Mouse (Mus musculus) right cerebral cortex, postnatal 10 days (tissue): ENCODE results near the gene Rpl18a.

Source experiments
- DNase-seq, 2 experiments: peaks; one replicate each; pipeline ENCODE4 v3.0.0; 2021; ENCODE audit warnings: low spot score in 2 of 2

The Rpl18a gene

GRCm38 (mm10) chr8:70897021-70897680 is at the start of gene Rpl18a:
TSS of gene Rpl18a (minus strand) at chr8:70897412.
- peak; percentile 97 to 99 for DNase-seq

DNA sequence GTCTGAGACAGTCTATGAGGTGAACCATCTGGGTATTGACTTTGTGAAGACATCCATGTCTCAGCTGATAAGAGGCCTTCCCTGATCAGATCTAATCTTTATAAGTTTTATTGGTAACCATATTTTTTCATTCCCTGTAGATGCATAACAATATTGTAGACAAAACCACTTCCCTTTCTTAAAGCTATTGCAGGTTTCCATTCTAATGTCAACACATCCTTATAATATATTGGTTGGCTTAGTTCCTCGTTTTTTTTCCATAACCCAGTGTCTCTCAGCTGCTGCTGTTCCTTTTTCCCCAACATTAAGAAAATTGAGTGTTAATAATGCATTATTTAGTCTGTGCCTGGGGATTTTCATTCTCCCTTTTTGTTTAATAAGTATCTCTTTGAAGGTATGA is 46.0 kb upstream of the Rpl18a start:
- DNase-seq = no peak

GRCm38 (mm10) chr8:70941478-70941877 is 44.3 kb upstream of the Rpl18a start:
- no peak for DNase-seq

- DNase-seq = no peak
These were observed 40.0 kb upstream of the Rpl18a start for GRCm38 (mm10) chr8:70937200-70937599.

DNA sequence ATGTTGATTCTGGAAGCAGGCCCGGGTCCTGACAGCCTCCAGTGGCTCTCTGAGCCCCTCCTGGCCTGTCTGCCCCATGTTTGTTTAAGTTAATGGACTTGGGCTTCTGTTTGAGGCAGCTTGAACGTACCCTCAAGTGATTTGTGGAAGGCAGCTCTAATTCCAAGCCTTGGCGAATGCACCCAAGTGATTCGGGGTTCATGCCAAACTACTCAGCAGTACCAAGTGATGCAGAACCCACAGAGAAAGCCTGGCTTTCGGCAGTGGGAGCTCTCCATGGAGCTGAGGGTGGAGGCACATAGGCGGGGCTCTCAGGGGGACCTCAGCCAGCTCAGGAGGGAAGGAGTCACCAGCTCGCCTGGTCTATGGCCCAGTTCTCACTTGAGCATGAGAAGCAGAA is 37.6 kb upstream of the Rpl18a start:
- DNase-seq = peak in 1 of 2 experiments; percentile 40

GRCm38 (mm10) chr8:70933036-70933435 is 35.8 kb upstream of the Rpl18a start:
- DNase-seq = no peak

- peak in 1 of 2 experiments; percentile 21 for DNase-seq
These were observed 34.5 kb upstream of the Rpl18a start for GRCm38 (mm10) chr8:70931731-70932130.

- no peak for DNase-seq
These were observed 31.6 kb upstream of the Rpl18a start for GRCm38 (mm10) chr8:70928778-70929322.

- peak in 1 of 2 experiments; percentile 19 for DNase-seq
These were observed 30.9 kb upstream of the Rpl18a start for GRCm38 (mm10) chr8:70928096-70928495.

GRCm38 (mm10) chr8:70926396-70926795 is 29.2 kb upstream of the Rpl18a start:
- DNase-seq = peak in 1 of 2 experiments; percentile 19

- DNase-seq = no peak
These were observed 28.5 kb upstream of the Rpl18a start for GRCm38 (mm10) chr8:70925754-70926153.

- DNase-seq = peak; percentile 11 to 16
These were observed 26.9 kb upstream of the Rpl18a start for GRCm38 (mm10) chr8:70924151-70924550.

DNA sequence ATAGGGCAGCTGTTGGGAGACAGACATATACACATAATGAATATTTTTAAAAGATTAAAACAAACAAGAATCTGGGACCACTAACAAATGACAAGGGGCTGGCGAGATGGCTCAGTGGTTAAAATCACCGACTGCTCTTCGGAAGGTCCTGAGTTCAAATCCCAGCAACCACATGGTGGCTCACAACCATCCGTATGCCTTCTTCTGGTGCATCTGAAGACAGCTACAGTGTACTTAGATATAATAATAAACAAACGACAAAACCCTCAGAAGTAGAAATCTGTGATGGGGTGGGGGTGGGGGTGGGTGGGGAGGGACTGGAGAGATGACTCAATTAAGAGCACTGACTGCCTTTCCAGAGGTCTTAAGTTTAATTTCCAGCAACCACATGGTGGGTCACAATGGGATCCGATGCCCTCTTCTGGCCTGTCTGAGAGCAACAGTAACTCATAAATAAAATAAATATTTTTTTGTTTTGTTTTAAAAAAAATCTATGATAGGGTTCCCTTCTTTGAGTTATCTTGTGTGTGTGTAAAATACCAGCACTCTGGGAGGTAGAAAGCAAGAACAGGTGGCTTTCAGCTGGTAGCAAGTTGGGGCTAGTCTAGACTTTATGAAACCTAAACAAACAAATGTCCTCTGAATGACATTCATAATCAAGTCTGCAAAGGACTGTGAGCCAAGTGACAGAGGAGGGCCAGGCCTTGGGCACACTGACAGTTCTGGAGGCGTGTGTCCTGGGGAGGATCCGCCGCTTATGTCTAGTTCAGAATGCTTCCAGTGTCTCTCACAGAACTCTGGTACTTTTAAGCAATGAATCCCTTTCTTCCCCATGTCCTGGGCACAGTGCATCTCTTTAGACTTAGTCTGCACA is 23.1 kb upstream of the Rpl18a start:
- peak in 1 of 2 experiments; percentile 18 for DNase-seq

- DNase-seq = no peak
These were observed 17.5 kb upstream of the Rpl18a start for GRCm38 (mm10) chr8:70914704-70915103.

- no peak for DNase-seq
These were observed 16.3 kb upstream of the Rpl18a start for GRCm38 (mm10) chr8:70913523-70913922.

GRCm38 (mm10) chr8:70912955-70913354 is 15.7 kb upstream of the Rpl18a start:
- no peak for DNase-seq

DNA sequence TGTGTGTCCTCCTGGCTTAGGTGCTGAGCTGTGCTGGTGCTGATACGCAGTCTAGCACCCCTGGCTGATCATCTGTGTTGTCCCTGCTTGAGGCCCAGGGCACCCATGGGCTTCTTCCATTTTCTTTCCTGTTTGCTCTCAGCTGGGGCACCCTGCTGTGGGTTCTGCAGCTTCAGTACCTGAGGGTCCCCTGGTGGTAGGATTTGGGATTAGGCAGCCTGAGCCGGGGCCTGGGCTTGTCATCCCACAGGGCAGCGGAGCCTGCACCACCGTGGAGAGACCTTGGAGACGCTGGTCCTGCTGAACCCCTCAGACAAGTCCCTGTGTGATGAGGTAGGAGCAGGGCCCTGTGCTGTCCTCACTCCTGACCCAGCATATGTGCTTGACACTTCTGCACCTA is 14.4 kb upstream of the Rpl18a start:
- DNase-seq = no peak

DNA sequence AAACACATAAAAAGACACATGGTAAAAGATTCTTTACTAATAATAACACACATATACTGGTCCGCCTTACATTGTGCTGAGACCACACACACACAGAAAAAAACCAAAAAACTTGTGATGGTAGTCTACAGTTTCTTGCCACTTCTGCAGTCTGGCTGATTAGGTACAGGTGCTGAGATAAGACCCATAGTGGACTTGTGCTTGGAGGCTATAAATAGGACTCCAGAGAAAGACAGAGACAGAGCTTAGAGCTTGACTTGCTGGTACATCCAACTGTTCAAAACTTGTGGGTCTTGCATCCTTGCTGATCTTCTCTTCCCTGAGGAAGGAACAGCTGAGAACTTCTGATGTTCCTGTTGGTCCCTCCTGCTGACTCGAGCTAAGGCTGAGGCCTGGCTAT is 10.3 kb upstream of the Rpl18a start:
- DNase-seq = no peak

DNA sequence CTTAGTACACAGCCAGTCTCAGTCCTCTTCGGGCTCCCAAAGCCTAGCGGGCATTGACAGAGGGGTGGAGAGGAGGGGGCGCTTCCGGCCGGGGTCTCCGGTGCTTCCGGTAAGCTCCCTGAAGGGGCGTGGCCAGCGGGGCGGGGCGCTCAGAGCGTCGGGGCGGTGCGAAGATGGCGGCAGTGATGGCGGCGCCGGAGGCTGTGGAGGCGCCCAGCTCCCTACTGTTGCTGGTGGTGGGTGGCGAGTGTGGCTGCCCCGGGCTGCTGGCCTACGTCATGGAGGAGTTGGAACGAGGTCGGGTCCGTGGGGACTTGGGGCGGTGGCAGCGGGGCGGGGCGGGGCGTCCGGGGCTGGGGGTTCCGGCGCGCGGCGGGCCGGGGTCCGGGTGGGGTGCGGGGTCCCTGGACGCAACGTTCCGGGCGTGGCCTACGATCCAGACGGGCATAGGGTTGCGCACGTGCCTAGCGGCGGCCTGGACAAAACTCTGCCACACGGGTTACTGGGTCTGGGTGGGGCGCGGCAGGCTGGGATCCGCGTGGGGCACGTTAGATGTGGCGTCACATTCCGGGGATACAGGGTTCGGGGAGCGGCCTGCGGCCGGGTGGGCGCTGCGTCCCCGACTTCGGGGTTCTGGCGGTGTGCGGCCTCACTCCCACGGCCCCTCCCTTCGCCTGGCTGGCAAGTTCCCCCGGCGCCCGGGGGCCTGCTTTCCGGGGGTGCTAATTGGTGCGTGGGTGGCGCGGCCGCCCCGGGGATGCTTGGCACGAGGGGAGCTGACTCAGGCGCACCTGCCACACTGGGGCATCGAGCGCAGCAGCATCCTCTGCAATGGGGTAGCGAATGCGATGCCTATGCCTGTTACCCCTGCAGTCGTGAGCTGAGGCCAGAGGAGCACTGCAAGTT is 8.9 kb upstream of the Rpl18a start, which contains the start of gene Map1s:
TSS of gene Map1s (plus strand) at position 102 of the 906 bp plus-strand sequence.
- peak; percentile 93 to 94 for DNase-seq

DNA sequence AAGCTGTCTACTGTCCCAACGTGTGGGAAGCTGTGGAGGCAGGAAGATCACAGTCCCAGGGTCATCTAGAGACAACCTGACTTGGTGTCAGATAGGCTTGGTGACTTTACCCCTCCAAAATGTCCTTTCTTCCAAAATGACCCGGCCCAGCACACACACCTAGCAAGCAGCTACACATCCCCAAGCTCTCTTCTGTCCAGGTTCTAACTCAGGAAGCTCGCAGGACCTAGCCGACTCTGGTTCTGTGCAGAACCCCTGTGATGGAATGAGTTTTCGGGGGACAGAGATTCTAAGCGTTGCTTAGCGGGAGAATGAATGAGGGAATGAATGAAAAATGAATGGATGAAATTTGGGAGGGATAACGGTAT is 8.2 kb upstream of the Rpl18a start:
- DNase-seq = no peak

- DNase-seq = peak in 1 of 2 experiments; percentile 61
These were observed 7.3 kb upstream of the Rpl18a start for GRCm38 (mm10) chr8:70904532-70904931.

DNA sequence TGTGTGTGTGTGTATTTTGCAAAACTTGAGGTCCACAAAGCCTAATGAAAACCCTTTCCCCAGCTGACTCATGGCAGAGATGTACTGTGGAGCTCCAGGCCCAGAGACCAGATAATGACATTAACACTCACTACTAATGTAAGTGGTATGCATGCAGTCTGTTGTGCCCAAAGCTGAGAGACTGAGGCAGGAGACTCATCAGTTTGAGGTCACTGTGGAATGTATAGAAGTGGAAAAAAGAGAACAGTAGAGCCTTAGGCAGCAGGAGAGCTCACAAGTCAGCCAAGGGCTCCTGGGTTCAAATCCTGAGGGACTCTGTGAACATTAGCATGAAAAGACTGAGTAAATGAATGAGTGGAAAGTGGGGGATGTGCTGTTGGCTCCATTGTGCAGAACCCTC is 6.4 kb upstream of the Rpl18a start:
- DNase-seq = no peak
